Mouse (Mus musculus) E14TG2a.4 (cell line): Measurements from ENCODE around the gene Rab43.

Experiments
- CTCF ChIP-seq: conservative IDR thresholded peaks from 2 replicates; pipeline ENCODE4 v1.5.1; 2014; ENCODE audit warnings: low read length
- NANOG ChIP-seq: IDR thresholded peaks from 2 replicates; pipeline ENCODE4 v1.6.1; 2014; ENCODE audit warnings: borderline replicate concordance, low read length, mixed read lengths
- POU5F1 ChIP-seq: IDR thresholded peaks from 2 replicates; pipeline ENCODE4 v1.6.1; 2014; ENCODE audit warnings: low read length, borderline replicate concordance

- TF ChIP-seq CTCF (no peak), POU5F1 (no peak), NANOG (no peak)
These were observed 34.8 kb upstream of the Rab43 start for GRCm38 (mm10) chr6:87846813-87847212.
